11 mouse cellular contexts compared by ENCODE assay signal in genomic region chr14:120515376-120515775, GRCm38 (mm10). TPM values are rescaled to one million over a fixed set of nuclear protein-coding genes. Genes with fewer than 3 reads are reported as not detected.
DNase-seq lines count a peak whose midpoint lies in the region; ATAC-seq and TF ChIP-seq lines count a peak whose summit lies in the region.
"Had no signal": no experiment of that assay in that cellular context is flagged by ENCODE, and none has a peak within 500 bp of the region (broad histone marks: within the 10 kb centered on the region; RNA-seq: fewer than 3 reads in every experiment).

No protein-coding gene starts in this region.

- no peak for ATAC-seq in heart, embryonic 12.5 days (ENCODE audit: insufficient number of reproducible peaks, low FRiP score)
- ATAC-seq in hindbrain, embryonic 14.5 days (ENCODE audit: low FRiP score), result no peak
- no peak for ATAC-seq in megakaryocyte, adult 5-6 weeks (ENCODE audit: poor library complexity, severe bottlenecking)
- ATAC-seq in hindbrain, embryonic 13.5 days (ENCODE audit: low FRiP score), result no peak

- no peaks in the 10 kb centered on the region for H3K4me1 ChIP-seq in heart, embryonic 12.5 days (replicated peaks)
- peaks cover 6% of the 10 kb centered on the region for H3K4me1 ChIP-seq in lung, adult 2 months (ENCODE audit: control insufficient read depth, insufficient read depth, low read length)
- H3K4me1 ChIP-seq in hindbrain, embryonic 14.5 days (replicated peaks; ENCODE audit: control insufficient read depth, insufficient read depth, low read length), result no peaks in the 10 kb centered on the region
- H3K4me1 ChIP-seq in hindbrain, embryonic 13.5 days (replicated peaks), result no peaks in the 10 kb centered on the region
- H3K4me1 ChIP-seq: stomach, embryonic 15.5 days had no signal

- no peaks in the 10 kb centered on the region for H3K36me3 ChIP-seq in heart, embryonic 12.5 days
- H3K36me3 ChIP-seq in hindbrain, embryonic 14.5 days (replicated peaks; ENCODE audit: control insufficient read depth, insufficient read depth), result no peaks in the 10 kb centered on the region
- H3K36me3 ChIP-seq in hindbrain, embryonic 13.5 days, result no peaks in the 10 kb centered on the region
- H3K36me3 ChIP-seq: stomach, embryonic 15.5 days had no signal

- 71% methylated on average over 1 of the region's 1 CpGs for WGBS in heart, embryonic 12.5 days
- 38% methylated on average over 1 of the region's 1 CpGs for WGBS in lung, adult 2 months
- 81% methylated on average over 1 of the region's 1 CpGs for WGBS in hindbrain, embryonic 14.5 days
- WGBS in hindbrain, embryonic 13.5 days, result 80% methylated on average over 1 of the region's 1 CpGs

- H3K27me3 ChIP-seq in heart, embryonic 12.5 days (replicated peaks), result no peaks in the 10 kb centered on the region
- H3K27me3 ChIP-seq in hindbrain, embryonic 14.5 days (ENCODE audit: control insufficient read depth, insufficient read depth, low read length), result no peaks in the 10 kb centered on the region
- no peaks in the 10 kb centered on the region for H3K27me3 ChIP-seq in hindbrain, embryonic 13.5 days
- H3K27me3 ChIP-seq: stomach, embryonic 15.5 days had no signal

- no peaks in the 10 kb centered on the region for H3K9me3 ChIP-seq in heart, embryonic 12.5 days (replicated peaks)
- no peaks in the 10 kb centered on the region for H3K9me3 ChIP-seq in hindbrain, embryonic 14.5 days (ENCODE audit: control insufficient read depth, low read length)
- no peaks in the 10 kb centered on the region for H3K9me3 ChIP-seq in hindbrain, embryonic 13.5 days
- H3K9me3 ChIP-seq: stomach, embryonic 15.5 days had no signal

- H3K4me3 ChIP-seq in heart, embryonic 12.5 days, result no peak overlapping the region
- no peak overlapping the region for H3K4me3 ChIP-seq in lung, adult 2 months (replicated peaks; ENCODE audit: extremely low read depth, low read depth, low read length)
- H3K4me3 ChIP-seq in hindbrain, embryonic 14.5 days (replicated peaks; ENCODE audit: low read length), result no peak overlapping the region
- no peak overlapping the region for H3K4me3 ChIP-seq in hindbrain, embryonic 13.5 days
- H3K4me3 ChIP-seq: stomach, embryonic 15.5 days had no signal

- no peak overlapping the region for H3K27ac ChIP-seq in heart, embryonic 12.5 days (ENCODE audit: poor library complexity, severe bottlenecking)
- no peak overlapping the region for H3K27ac ChIP-seq in hindbrain, embryonic 14.5 days
- H3K27ac ChIP-seq in hindbrain, embryonic 13.5 days, result no peak overlapping the region
- H3K27ac ChIP-seq: macrophage had no signal

- no peak for TF ChIP-seq CTCF in lung, adult 2 months (IDR thresholded peaks at IDR 0.05; ENCODE audit: insufficient read depth, low read length)

- H3K9ac ChIP-seq in heart, embryonic 12.5 days, result no peak overlapping the region
- H3K9ac ChIP-seq in hindbrain, embryonic 14.5 days, result no peak overlapping the region
- H3K9ac ChIP-seq in hindbrain, embryonic 13.5 days, result no peak overlapping the region
- H3K9ac ChIP-seq: stomach, embryonic 15.5 days had no signal

- no peak overlapping the region for H3K4me2 ChIP-seq in heart, embryonic 12.5 days
- H3K4me2 ChIP-seq in hindbrain, embryonic 14.5 days (replicated peaks), result no peak overlapping the region
- no peak overlapping the region for H3K4me2 ChIP-seq in hindbrain, embryonic 13.5 days
- H3K4me2 ChIP-seq: stomach, embryonic 15.5 days had no signal

- peak; percentile 69 to 76 for DNase-seq in heart, adult 18-20 months
- peak; percentile 74 for DNase-seq in adipocyte (ENCODE audit: low spot score)
- peak; percentile 62 for DNase-seq in gastrocnemius, adult 18-20 months (ENCODE audit: low spot score)
- peak; percentile 33 for DNase-seq in lung, adult 2 months
- no peak for DNase-seq in hindbrain, embryonic 14.5 days (ENCODE audit: low spot score)
- DNase-seq: embryo, embryonic 11 days had no signal

- TF ChIP-seq POLR2A in lung, adult 2 months (IDR thresholded peaks at IDR 0.05; ENCODE audit: borderline replicate concordance, extremely low read depth, low read depth, low read length), result no peak

RNA-seq across cellular contexts. Expression of gene Rap2a, which starts 37.1 kb away (rescaled TPM):
- total RNA-seq in heart, adult 18-20 months (2021), result 1 to 10 TPM; 9.3 to 9.7 TPM
- polyA plus RNA-seq in heart, embryonic 12.5 days (2016; fragmentation: Nextera tagmentation; extraction: Ambion mirVana), result 16.1 and 16.4 TPM in 2 replicates
- 1 to 10 TPM; 2.2 to 3.4 TPM for total RNA-seq in gastrocnemius, adult 18-20 months (2021)
- 39.5 and 57.3 TPM in 2 replicates for polyA plus RNA-seq in lung, adult 2 months (2012; rRNA removed)
- polyA plus RNA-seq in hindbrain, embryonic 14.5 days (2014; fragmentation: Nextera tagmentation; extraction: Ambion mirVana), result 25.8 and 29.0 TPM in 2 replicates
- total RNA-seq in megakaryocyte, adult 5-6 weeks (2015), result 33.0 and 37.6 TPM in 2 replicates
- total RNA-seq in megakaryocyte, adult 5-6 weeks (2017), result 23.4 and 24.0 TPM in 2 replicates
- 13.6 and 15.7 TPM in 2 replicates for polyA plus RNA-seq in hindbrain, embryonic 13.5 days (2015; fragmentation: Nextera tagmentation; extraction: Ambion mirVana)
